Mouse (Mus musculus) midbrain, embryonic 14.5 days (tissue): ENCODE measurements around the gene Aff3. TPM values are rescaled to one million over a fixed set of nuclear protein-coding genes. Genes with fewer than 3 reads are reported as not detected.

Source experiments
- ATAC-seq: fragments of 200-750 bp; cut with Nextera tagmentation; 2 replicates; pipeline ENCODE4 v1.8.0; 2017; ENCODE audit warnings: moderate number of reproducible peaks, moderate library complexity; ENCODE audit not compliant: low FRiP score, low TSS enrichment
- DNase-seq: peaks from one replicate; pipeline ENCODE4 v3.0.0-alpha.2; 2015
- H3K27ac ChIP-seq: fragments of 300-500 bp; sonication (generic); replicated peaks from 2 replicates; pipeline ENCODE4 v1.5.1; 2014; ENCODE audit warnings: mild to moderate bottlenecking, low read depth, low read length, moderate library complexity
- H3K27me3 ChIP-seq: fragments of 300-500 bp; sonication (generic); 2 replicates; pipeline ENCODE4 v1.6.1; 2014; ENCODE audit warnings: low read length, control low read depth, mixed read lengths; ENCODE audit not compliant: control insufficient read depth, insufficient read depth
- H3K36me3 ChIP-seq: fragments of 300-500 bp; sonication (generic); 2 replicates; pipeline ENCODE4 v1.6.1; 2014; ENCODE audit warnings: low read length, control low read depth; ENCODE audit not compliant: control insufficient read depth, insufficient read depth
- H3K4me1 ChIP-seq: fragments of 300-500 bp; sonication (generic); 2 replicates; pipeline ENCODE4 v1.6.1; 2014; ENCODE audit warnings: mild to moderate bottlenecking, antibody characterized with exemption, low read length, control low read depth; ENCODE audit not compliant: control insufficient read depth, insufficient read depth
- H3K4me2 ChIP-seq: fragments of 300-500 bp; sonication (generic); 2 replicates; pipeline ENCODE4 v1.6.1; 2014; ENCODE audit warnings: mild to moderate bottlenecking, low read length, moderate library complexity
- H3K4me3 ChIP-seq: fragments of 300-500 bp; sonication (generic); replicated peaks from 2 replicates; pipeline ENCODE4 v1.5.1; 2014; ENCODE audit warnings: low read depth, low read length
- H3K9ac ChIP-seq: fragments of 300-500 bp; sonication (generic); replicated peaks from 2 replicates; pipeline ENCODE4 v1.6.1; 2014; ENCODE audit warnings: mild to moderate bottlenecking, low read length, moderate library complexity
- H3K9me3 ChIP-seq: fragments of 300-500 bp; sonication (generic); 2 replicates; pipeline ENCODE4 v1.6.1; 2016; ENCODE audit warnings: low read length, control low read depth, mixed read lengths; ENCODE audit not compliant: control insufficient read depth
- WGBS: fragments of 180-500 bp; shearing (Covaris S2); extraction: QIAGEN DNeasy Blood & Tissue Kit; methylation state at CpG from one replicate; pipeline ENCODE4 v1.1.7; 2014; 5-methylcytosine and 5-hydroxymethylcytosine counted together
- polyA plus RNA-seq: library from polyadenylated mRNA; unstranded; fragments of >200 nt; fragmentation: Nextera tagmentation; extraction: Ambion mirVana; gene quantifications from 2 replicates; pipeline ENCODE4 v1.2.1, GENCODE M21; 2014

Gene Aff3
- polyA plus RNA-seq, result 20.3 and 20.8 TPM in 2 replicates

DNA sequence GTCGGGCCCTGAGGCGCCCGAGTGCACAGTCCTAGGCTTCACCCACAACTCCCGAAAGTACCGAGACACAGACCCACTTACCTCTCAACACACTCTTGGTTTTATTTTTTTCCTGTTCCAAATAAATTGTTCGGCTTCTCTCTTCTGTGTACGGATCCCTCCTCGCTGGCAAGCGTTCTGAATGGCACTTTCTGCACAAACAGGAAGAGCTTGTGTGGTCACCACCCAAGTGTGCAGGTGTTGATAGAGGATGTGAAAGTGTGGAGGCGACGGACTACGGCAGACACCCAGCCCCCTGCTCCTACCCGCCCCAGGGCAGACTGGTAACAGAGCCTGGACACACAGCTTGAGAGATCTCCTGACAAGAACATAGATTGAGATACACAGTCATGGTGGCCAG is at the start of gene Aff3:
TSS of gene Aff3 (minus strand) at position 179 of the 400 bp plus-strand sequence.
- 93% methylated on average over 13 of the region's 13 CpGs for WGBS
- no peaks in the 10 kb centered on the region for H3K36me3 ChIP-seq
- H3K4me1 ChIP-seq, result no peaks in the 10 kb centered on the region
- H3K4me2 ChIP-seq, result no peak within 1 kb of the TSS
- no peaks in the 10 kb centered on the region for H3K27me3 ChIP-seq
- H3K9ac ChIP-seq, result no peak within 1 kb of the TSS
- H3K4me3 ChIP-seq, result no peak within 1 kb of the TSS
- DNase-seq (no peak), ATAC-seq (no peak)
- no peak within 1 kb of the TSS for H3K27ac ChIP-seq
- no peaks in the 10 kb centered on the region for H3K9me3 ChIP-seq

DNA sequence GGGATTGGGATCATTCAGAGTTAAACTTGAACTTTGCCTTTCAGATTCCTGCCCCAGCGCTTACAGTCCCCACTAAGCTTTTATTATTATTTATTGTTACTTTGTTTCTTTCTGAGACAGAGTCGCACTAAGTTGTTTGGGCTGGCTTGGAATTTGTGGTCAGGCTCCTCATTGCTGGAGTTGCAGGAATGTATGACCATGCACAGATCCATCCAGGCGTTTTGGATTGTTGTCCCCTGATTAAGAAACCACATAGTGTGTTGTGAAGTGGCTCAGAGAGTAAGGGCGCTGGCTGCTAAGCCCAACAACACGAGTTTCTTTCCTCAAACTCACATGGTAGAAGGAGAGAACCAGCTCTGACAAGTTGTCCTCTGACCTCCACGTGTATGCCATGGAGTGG is 35.9 kb upstream of the Aff3 start:
- Histone ChIP-seq H3K27ac (no peak overlapping the region), H3K36me3 (no peaks in the 10 kb centered on the region), H3K9me3 (no peaks in the 10 kb centered on the region), H3K4me1 (no peaks in the 10 kb centered on the region), H3K4me3 (no peak overlapping the region), H3K4me2 (no peak overlapping the region), H3K9ac (no peak overlapping the region), H3K27me3 (no peaks in the 10 kb centered on the region)
- no peak for ATAC-seq
- WGBS, result 81% methylated on average over 6 of the region's 6 CpGs
- DNase-seq, result no peak

DNA sequence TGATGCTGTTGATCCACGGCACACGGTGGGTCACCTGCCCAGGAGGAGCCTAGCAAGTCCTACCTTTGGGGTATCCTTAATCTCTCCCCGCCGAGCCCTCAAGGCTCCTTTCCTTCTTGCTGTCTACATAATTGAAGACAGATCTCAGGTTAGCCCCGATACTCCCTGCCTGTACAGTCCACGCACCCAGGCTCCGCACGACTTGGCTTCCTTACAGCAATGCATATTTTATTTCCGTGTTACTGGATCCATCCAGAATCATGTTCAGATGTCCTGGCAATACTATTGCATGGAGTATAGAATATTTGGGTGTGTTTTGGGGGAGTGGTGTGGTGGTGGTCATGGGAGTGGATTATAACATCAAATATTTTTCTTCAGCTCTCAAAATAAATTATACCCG is 34.5 kb upstream of the Aff3 start:
- H3K27ac ChIP-seq, result no peak overlapping the region
- H3K4me3 ChIP-seq, result no peak overlapping the region
- WGBS, result 96% methylated on average over 10 of the region's 10 CpGs
- H3K4me2 ChIP-seq, result no peak overlapping the region
- H3K27me3 ChIP-seq, result no peaks in the 10 kb centered on the region
- no peak for DNase-seq
- no peaks in the 10 kb centered on the region for H3K36me3 ChIP-seq
- H3K9ac ChIP-seq, result no peak overlapping the region
- no peak for ATAC-seq
- no peaks in the 10 kb centered on the region for H3K9me3 ChIP-seq
- no peaks in the 10 kb centered on the region for H3K4me1 ChIP-seq

DNA sequence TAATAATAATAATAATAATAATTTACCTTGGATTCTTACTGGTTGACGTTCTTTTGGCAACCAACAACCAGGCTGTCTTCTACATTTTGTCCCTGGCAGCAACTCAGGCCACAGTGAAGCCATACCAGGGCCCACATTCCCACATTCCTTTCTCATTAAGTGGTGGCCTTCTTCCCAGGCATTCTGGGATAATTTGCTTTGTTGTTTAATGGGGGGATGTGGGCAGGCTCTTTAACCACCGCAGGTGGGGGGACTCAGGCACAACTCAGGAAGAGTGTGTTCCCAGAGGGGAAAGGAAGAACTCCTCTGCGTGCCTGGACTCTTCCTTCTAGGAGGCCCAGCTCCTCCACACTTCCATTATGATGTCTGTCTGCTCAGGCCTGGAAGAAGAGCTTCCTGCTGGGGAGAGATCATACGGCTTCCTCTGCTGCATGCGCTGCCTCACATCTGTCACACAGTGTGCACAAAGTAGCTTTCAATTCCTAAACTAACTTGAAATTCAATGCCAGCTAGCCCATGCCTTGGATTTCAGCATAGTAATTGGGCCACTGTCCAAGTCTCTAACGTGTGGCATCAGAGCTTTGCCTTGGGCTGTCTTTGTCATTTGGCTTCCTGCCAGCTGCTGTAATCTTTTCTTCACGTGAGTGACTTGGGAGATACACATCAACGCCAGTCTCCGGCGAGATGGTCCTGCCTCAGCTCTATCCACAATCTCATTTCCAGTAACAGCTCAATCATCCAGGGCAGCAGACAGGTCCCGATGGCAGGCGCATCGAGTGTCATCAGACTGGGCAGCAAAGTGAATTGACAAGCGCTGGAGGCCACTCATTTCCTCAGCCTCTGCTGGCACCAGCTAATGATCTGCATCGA is 31.3 kb upstream of the Aff3 start:
- Histone ChIP-seq H3K36me3 (no peaks in the 10 kb centered on the region), H3K4me3 (no peak overlapping the region), H3K4me1 (no peaks in the 10 kb centered on the region), H3K27ac (0 out of 2 replicates have a peak overlapping the region, but pooled peaks have one; percentile 45), H3K9ac (no peak overlapping the region), H3K9me3 (no peaks in the 10 kb centered on the region), H3K27me3 (no peaks in the 10 kb centered on the region), H3K4me2 (no peak overlapping the region)
- WGBS, result 40% methylated on average over 15 of the region's 15 CpGs
- DNase-seq, result peak; percentile 70
- no peak; the same call in 1 of the 2 replicates for ATAC-seq

DNA sequence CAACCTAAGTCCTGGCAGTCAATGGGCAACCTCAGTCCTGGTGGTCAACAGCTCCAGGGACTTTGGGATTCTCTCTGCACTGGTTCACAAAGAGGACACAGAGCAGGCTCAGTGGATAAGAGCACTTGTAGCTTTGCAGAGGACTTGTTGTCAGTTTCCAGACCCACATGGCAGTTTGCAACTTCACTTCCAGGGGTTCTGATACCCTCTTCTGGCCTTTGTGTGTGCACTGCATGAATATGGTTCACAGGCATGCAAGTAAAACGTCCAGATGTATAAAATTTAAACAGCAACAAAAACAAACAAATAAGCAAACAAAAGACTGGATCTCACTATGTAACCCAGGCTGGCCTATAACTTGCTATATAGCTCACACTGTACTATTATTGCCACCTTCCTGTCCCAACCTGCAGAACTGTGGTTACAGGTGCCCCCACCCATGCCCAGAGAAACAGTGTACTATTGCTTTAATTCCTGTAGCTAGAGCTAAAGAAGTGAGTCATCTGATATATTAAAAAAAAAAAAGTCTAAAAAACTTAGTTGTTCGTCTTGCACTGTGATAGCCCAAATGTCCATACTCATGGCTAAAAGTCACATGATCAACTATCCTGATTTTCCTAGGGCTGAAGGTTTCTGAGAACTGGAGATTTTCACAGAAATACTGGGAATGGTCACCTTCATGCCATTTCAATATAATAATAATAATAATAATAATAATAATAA is 30.5 kb upstream of the Aff3 start:
- no peaks in the 10 kb centered on the region for H3K27me3 ChIP-seq
- ATAC-seq, result no peak
- 79% methylated on average over 2 of the region's 2 CpGs for WGBS

DNA sequence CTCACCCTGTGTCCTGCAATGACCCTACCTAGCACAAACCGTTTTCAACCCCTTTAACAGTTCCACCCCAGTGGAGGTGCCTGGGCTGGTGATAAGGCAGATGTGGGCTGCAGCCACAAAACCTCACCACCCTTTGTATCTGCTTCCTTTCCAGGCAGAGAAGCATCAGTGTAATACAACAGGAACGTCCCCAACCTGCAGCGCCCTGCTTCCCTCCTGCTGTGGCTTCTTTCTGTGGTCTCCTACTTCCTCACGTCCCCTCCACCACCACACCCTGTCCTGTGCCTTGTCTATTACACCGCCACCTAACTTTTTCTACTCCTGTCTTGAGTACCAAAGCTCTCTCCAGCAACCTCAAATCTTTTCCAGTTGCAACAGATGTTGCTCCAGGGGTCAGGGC is 29.4 kb upstream of the Aff3 start:
- H3K4me3 ChIP-seq, result no peak overlapping the region
- H3K27ac ChIP-seq, result no peak overlapping the region
- H3K27me3 ChIP-seq, result no peaks in the 10 kb centered on the region
- H3K4me1 ChIP-seq, result no peaks in the 10 kb centered on the region
- ATAC-seq, result no peak
- 69% methylated on average over 5 of the region's 5 CpGs for WGBS
- no peak for DNase-seq
- H3K9ac ChIP-seq, result no peak overlapping the region
- H3K9me3 ChIP-seq, result no peaks in the 10 kb centered on the region
- no peaks in the 10 kb centered on the region for H3K36me3 ChIP-seq
- no peak overlapping the region for H3K4me2 ChIP-seq

More for the DNA sequence above, 30.5 kb upstream of the Aff3 start:
- Histone ChIP-seq H3K4me3 (no peak overlapping the region), H3K9ac (no peak overlapping the region), H3K27ac (no peak overlapping the region), H3K36me3 (no peaks in the 10 kb centered on the region), H3K4me1 (no peaks in the 10 kb centered on the region), H3K9me3 (no peaks in the 10 kb centered on the region), H3K4me2 (no peak overlapping the region)
- DNase-seq, result no peak

DNA sequence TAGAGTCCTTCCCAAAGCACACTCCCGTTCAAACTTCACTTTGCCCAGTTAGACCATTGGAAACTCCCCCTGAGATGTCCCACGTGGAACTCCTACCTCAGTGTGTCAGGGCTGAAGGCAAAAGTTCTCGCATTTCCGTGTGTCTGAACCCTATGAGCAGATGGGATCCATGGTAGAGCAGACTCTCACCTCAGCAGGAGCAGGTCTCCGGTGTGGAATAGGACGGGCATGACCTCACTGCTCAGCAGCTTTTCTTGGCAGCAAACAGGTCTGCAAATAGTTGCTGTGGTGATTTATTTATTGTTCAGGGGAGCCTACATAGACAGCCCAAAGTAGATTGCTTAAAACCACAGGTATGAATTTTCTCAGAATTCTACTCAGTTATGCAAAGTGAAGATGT is 25.7 kb upstream of the Aff3 start:
- Histone ChIP-seq H3K9me3 (no peaks in the 10 kb centered on the region), H3K27me3 (no peaks in the 10 kb centered on the region), H3K27ac (no peak overlapping the region), H3K4me1 (no peaks in the 10 kb centered on the region), H3K4me3 (no peak overlapping the region), H3K4me2 (no peak overlapping the region), H3K9ac (no peak overlapping the region), H3K36me3 (no peaks in the 10 kb centered on the region)
- DNase-seq (no peak), ATAC-seq (no peak)
- 90% methylated on average over 6 of the region's 6 CpGs for WGBS

DNA sequence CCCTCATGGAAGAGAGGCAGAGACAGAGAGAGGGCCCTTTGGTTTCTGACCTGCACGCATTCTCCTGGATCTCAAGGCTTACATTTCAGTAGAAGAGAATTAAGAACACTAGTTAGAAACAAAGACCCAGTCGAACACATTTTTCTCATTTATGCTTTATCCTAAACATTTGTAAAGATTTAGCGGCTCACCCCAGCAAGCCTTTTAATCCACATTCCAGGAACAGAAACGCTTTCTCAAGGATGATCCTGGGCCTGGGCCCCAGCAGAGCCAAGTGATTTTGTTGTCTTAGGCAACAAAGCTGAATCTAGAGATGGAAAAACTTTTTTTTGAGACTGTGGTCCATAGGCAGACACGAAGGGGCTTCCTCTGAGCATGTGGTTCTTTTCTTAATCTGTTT is 23.5 kb upstream of the Aff3 start:
- WGBS, result 53% methylated on average over 5 of the region's 5 CpGs
- no peaks in the 10 kb centered on the region for H3K36me3 ChIP-seq
- no peak overlapping the region for H3K4me2 ChIP-seq
- no peak overlapping the region for H3K4me3 ChIP-seq
- H3K9me3 ChIP-seq, result no peaks in the 10 kb centered on the region
- H3K27ac ChIP-seq, result no peak overlapping the region
- H3K9ac ChIP-seq, result no peak overlapping the region
- DNase-seq, result no peak
- ATAC-seq, result no peak
- no peaks in the 10 kb centered on the region for H3K4me1 ChIP-seq
- H3K27me3 ChIP-seq, result no peaks in the 10 kb centered on the region
